Mouse (Mus musculus) left cerebral cortex, adult 9 months (tissue): Measurements from ENCODE around the gene Il34.
A peak's percentile ranks its signal among the peaks of the same experiment; 100 is the strongest.

ENCODE experiments used
- DNase-seq, 2 experiments: peaks; one replicate each; pipeline ENCODE4 v3.0.0; 2022; ENCODE audit warnings: low spot score in 2 of 2

Il34 gene

GRCm38 (mm10) chr8:110805669-110806068 lies at the start of gene Il34:
Gene Il34 (minus strand): TSS chr8:110805924.
- DNase-seq: no peak

- DNase-seq: no peak
Measured at GRCm38 (mm10) chr8:110851186-110851585, 45.5 kb upstream of the Il34 start.

DNA sequence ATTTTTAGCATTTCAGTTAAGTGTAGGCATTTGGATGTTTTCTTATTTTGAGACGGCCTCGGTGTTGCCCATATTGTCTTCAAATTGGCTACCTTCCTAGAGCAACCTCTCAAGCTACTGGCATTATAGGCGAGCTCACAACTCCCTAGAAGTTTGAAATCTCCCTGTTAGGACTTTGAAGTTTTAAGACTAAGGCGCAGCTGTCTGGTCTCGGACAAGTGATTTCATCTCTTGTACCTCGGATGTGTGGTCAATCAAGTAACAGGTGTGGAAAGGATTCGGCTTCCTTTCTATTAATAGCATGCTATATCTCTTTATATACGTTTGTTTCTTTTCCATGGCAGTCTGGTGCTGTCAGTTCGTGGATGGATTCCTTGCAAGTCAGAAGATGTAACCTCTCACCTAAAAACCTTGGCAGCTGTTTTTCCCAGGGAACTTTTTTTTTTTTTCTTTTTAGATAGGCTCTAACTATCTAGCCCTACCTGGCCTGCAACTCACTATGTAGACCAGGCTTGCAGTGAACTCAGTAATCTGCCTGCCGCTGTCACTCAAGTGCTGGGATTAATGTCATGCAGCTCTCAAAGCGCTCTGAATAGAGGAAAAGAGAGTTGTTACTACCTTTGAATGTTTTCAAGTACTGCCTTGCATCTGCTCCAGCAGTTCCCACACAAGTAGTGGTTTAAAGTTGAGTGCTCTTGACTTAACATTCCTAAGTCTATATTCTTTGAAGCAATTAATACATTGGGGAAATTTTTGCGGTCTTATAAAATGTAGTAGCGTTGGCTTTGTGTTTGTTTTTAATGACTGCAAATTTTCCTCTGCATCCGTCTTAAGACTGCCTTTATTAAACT lies 42.1 kb upstream of the Il34 start:
- DNase-seq: no peak

DNA sequence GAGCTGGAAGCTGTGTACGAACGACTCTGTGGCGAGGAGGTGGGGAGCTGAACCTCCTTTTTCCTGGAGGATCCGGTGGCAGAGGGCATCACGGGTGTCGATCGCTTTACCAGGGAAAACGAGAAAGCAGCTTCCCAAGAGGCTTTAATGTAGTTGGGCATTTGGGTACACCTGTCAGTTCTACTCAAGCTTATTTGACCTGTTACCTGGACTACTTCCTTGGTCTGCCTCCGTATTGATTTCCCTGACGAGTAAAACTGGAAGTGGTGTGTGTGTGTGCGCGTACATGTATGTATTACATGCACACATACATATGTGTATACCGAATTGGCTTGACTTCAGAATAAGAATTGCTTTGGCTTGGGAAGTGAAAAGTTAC lies 41.4 kb upstream of the Il34 start:
- DNase-seq: no peak

DNA sequence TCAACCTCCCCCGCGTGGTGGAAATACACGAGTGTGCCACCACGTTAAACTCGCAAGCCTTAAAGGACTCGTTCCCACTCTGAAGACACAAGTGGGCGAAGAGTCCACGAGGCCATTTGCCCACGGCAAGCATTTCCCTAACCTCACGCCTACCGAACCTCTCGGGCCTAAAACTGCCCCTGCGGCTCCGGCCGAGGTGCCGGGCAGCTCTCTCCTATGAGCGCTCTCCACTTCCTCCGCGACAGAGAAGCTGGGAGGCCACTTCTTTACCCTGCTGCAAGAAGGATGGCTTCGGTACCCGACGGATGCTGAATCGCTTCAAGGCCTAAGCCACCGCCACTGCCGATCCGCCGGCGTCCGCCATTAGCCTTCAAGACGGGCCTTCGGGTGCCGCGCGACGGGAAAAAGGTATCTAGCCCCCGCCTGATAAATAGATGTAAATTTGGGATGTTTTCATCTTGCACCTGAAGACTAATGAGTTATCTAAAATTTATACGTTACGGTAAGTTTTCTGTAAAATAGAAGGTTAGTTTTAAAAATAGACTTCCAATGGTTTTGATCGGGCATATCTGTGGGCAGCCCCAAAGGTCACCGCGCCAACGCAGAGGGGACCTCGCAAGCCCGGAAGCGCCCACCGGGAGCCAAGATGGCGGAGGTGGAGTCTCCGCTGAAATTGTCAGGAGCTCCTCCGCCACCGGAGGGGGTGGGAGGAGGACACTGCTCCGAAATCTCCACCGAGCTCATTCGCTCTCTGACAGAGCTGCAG lies 40.9 kb upstream of the Il34 start, which contains the start of the genes Cog4 and Sf3b3:
Cog4 (plus strand) TSS at position 196 of the 766 bp plus-strand sequence.
Sf3b3 (minus strand) TSS at position 383 of the 766 bp plus-strand sequence.
- peak; percentile 65 to 87 for DNase-seq

DNA sequence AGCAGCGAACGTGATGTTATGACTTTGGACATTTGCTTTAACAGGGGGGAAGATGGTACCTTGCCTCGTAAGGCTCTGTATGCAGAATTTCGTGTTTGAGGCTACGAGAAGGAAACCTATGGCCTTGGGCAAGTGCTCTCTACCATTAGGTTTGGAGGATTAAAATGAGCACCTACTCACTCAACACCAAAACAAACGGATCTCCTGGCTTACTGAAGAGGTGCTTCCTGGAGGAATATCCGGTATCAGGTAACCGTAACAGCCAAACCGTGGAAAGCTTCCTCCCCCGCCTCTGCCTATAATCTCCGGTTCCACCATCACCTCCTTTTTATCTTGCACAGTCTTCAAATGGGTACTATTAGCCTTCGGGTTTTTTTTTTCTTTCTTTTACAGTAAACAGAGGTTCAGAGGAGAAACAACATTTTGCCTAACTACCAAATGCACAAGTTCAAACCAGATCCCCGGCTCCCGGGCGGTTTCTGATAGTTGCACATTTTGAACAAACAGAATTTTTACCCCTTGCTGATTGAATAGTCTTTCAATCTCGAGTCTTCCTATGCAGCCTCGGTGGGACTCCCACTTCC lies 40.2 kb upstream of the Il34 start:
- DNase-seq: no peak

DNA sequence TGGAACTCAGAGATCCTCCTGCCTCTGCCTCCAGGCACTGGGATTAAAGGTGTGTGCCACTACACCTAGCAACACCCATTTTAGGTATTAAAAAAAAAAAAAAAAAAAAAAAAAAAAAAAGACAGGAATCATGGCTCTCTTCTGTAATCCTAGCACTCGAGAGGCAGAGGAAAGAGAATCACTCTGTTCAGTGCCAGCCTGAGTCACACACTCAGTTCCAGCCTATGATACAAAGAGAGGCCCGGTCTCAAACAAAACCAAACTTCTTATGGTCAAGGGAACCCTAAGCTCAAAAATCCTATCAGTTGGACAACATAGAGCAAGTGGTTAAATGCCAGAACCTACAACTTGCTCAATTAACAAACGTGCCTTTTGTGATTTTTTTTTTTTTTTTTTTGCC lies 39.2 kb upstream of the Il34 start:
- no peak for DNase-seq

DNA sequence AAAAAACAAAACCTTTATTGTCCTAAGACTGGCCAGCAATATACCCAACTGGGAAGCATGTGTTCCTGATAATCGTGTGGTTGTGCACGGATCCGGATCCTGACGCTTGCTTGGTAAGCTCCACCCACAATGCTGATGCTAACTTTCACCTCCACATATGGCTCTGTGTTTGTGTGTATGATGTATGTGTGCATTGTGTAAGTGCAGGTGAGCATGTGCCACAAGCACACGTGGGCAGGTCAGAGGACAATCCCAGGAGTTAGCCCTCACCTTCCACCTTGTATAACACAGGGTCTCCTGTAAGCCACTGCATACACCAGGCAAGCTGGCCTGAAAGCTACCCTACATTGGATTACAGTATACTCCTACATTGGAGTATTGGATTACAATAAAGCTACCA lies 37.5 kb upstream of the Il34 start:
- DNase-seq: no peak

GRCm38 (mm10) chr8:110842012-110842574 lies 36.4 kb upstream of the Il34 start:
- no peak for DNase-seq

DNA sequence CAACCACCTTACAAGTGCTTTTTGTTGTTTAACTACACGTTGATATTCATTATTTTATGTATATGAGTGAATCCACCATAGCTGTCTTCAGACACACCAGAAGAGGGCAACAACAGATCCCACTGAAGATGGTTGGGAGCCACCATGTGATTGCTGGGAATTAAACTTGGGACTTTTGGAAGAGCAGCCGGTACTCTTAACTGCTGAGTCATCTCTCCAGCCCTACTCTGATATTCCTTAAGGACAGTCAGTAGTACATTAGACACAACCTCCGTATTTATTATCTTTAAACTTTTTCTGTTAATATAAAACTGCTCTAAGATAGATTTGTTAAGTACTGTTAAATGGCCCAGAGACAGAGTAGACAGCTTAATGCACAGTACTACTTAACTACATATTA lies 26.2 kb upstream of the Il34 start:
- no peak for DNase-seq

DNA sequence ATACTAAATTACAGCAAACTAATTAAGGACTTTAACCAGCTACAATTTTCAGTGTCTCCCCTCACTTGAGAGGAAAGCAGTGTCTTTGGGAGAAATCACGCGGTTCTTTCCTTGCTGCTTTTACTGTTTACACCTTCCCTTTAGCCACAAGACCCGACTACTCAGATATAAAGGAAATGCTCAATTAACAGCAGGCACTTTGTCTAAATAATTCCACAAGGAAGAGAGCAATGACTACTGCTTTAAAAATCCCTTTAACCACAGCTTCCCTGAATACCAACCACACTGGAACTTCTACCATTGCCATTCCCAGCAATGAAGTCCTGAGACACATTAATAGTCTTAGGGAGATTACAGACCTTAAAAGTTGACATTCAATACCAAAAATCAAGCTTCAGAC lies 22.8 kb upstream of the Il34 start:
- DNase-seq: no peak

GRCm38 (mm10) chr8:110824861-110825260 lies 19.1 kb upstream of the Il34 start:
- DNase-seq: no peak

GRCm38 (mm10) chr8:110821960-110822359 lies 16.2 kb upstream of the Il34 start:
- no peak for DNase-seq

DNA sequence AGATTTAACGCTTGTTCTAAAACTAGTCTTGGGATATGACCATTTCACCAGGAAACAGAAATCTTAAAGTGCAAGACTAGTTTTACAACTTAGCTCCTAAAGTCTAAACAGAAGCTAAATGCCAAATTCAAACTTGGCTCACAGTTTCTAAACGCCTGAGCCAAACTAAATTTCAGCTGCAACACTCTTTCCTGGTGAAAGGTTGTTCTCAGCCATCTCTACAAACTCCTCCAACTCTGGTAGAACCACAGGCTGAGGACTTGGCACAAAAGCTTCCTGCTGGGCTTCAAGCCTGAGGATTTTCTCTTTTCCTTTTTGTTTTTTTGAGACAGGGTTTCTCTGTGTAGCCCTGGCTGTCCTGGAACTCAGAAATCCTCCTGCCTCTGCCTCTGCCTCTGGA lies 14.5 kb upstream of the Il34 start:
- DNase-seq: no peak

DNA sequence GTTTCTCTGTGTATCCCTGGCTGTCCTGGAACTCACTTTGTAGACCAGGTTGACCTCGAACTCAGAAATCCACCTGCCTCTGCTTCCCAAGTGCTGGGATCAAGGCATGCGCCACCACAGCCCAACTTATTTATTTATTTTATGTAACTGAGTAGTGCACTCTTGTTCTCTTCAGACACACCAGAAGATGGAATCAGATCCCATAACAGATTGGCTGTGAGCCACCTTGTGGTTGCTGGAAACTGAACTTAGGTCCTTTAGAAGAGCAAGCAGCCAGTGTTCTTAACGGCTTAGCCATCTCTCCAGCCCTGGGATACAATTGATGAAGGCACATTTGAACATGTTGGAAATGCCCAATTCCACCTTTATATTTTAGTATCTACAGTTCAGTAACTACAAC lies 12.9 kb upstream of the Il34 start:
- DNase-seq: no peak

- DNase-seq: no peak
Measured at GRCm38 (mm10) chr8:110816990-110817389, 11.3 kb upstream of the Il34 start.

- no peak for DNase-seq
Measured at GRCm38 (mm10) chr8:110815308-110815707, 9.6 kb upstream of the Il34 start.

DNA sequence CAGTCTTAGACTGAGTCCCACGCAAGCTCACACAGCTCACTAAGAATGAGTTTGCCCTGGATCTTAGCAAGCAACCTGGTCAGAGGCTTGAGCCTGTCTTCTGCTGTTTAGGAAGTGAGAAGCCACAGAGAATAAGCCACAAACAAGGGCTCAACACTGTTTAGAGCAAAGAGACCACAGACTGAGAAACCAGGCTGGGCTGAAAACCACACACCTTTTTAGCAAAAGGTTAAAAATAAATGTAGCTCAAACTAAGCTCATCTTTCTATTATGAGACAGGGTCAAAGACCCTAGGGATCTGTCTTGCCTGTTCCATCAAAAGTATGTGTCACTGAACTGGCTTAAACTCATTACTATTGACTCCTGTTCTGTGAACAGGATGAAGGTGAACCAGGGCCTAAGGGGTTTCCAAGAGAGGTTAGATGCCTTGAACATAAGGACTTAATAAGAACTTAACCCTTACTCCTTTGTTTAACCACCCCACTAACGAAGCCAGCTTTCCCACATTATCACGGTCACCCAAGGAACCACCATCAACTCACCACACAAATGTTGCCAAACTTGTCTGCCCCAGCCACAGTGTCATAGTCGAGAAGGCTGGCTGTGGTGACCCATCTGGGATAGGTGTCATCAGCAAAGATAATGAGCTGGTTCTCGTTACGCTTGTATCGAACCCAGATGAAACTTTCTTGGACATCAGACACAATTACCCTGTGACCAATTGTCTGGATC lies 7.5 kb upstream of the Il34 start:
- no peak for DNase-seq

DNA sequence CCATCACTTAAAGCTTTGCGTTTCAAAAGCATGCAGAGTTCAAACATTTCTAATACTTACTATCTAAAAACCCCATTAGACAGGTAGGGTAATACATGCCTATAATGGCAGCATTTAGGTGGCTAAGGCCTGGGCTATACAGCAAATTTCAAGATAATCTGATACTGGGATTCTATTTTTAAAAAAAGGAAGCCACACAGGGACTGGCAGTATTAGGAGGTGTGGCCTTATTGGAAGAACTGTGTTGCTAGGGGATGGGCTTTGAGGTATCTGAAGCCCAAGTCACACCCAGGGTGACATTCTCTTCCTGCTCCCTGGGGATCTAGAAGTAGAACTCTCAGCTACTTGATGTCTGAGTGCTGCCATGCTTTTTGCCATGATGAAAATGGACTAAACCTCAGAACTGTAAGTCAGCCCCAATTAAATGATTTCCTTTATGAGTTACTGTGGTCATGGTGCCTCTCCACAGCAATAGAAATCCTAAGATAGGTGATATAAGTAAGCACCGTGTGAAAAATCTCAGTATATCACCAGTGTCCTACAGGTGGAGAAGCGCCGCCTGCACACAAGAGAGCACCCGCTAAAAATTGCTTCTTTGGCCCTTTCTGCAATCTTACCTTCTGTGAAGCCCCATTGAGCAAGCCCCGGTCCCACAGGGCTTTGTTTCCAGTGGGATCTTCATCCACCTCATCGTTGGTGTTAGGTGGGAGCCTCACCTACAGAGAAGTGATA lies 6.8 kb upstream of the Il34 start:
- no peak for DNase-seq

- DNase-seq: no peak
Measured at GRCm38 (mm10) chr8:110811793-110812192, 6.1 kb upstream of the Il34 start.

- no peak for DNase-seq
Measured at GRCm38 (mm10) chr8:110811116-110811515, 5.4 kb upstream of the Il34 start.
